Mouse (Mus musculus) MN1 (cell line): ENCODE results near the gene Rsad2.
"Not testable (repeated sequence)": the region's sequence is repeated elsewhere in the genome, so short reads cannot be mapped to it uniquely, and the experiment has no call there.

Source experiments
- DNase-seq: peaks from one replicate; pipeline ENCODE4 v3.0.0-alpha.2; 2016; ENCODE audit warnings: low spot score

Gene Rsad2

DNA sequence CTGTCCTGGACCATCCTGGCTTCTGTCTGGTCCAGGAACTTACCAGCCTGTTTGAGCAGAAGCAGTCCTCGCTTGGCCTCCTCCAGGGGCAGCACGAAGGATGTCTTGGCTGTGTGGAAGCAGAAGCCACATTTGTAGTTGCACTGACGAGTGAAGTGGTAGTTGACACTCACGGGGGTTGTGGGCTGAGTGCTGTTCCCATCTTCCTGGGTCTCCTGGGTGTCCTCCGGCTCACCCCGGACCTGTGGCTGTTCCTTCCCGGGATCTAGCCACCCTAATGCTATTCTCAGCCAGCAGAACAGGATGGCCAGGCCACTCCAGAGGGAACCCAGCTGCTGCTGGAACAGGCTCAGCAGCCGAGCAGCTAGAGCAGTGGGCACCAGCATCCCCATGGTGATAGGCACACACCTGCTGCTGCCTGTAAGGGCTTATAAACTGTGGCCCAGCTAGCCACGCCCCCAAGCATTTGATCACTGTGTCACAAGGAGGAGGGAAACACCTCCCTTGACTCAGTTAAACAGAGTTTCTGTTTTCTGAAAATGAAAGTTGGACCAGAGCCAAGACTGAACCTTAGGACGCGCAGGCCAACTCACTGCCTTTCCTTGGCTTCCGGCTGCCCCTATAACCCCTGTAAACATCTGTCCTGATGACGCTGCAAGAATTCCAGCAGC is at the start of gene Rsad2:
Rsad2 (minus strand) TSS at position 425 of the 671 bp plus-strand sequence.
- DNase-seq = peak; percentile 66

GRCm38 (mm10) chr12:26501042-26501441 is 44.8 kb upstream of the Rsad2 start:
- DNase-seq = no peak

- DNase-seq = no peak
Observed at GRCm38 (mm10) chr12:26489942-26490341, 33.7 kb upstream of the Rsad2 start.

DNA sequence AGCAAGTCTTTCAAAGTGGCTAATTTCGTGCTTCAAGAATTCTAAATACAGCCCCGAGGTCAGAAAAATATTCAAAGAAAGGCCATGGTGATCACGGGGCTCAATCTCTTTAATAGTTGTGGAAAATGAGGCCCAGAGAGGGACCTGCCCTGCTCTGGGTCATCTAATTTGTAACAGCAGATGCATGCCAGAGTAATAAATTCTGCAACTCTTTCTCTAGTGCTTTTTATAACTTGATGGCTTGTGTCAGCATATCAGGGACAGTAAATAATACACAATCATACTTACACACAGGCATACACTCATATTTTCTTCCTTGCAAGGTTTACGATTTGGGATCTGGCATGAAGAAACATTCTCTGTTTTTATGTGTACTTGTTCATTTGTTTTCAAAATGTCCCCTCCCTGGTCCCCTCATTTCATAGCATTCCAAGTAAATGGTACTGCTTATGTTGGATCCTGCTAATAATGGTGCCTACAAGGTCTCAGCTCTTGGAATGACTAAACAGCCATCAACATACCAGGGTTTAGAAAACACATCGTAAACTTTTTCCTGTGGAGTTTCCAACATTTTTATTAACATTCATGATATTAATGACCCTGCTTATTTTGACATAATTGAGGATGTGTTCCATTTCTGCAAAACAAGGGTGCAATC is 32.5 kb upstream of the Rsad2 start:
- DNase-seq = no peak

GRCm38 (mm10) chr12:26487874-26488616 is 31.8 kb upstream of the Rsad2 start:
- peak; percentile 58 for DNase-seq

- DNase-seq = not testable (repeated sequence)
Observed at GRCm38 (mm10) chr12:26485738-26486580, 29.7 kb upstream of the Rsad2 start.

DNA sequence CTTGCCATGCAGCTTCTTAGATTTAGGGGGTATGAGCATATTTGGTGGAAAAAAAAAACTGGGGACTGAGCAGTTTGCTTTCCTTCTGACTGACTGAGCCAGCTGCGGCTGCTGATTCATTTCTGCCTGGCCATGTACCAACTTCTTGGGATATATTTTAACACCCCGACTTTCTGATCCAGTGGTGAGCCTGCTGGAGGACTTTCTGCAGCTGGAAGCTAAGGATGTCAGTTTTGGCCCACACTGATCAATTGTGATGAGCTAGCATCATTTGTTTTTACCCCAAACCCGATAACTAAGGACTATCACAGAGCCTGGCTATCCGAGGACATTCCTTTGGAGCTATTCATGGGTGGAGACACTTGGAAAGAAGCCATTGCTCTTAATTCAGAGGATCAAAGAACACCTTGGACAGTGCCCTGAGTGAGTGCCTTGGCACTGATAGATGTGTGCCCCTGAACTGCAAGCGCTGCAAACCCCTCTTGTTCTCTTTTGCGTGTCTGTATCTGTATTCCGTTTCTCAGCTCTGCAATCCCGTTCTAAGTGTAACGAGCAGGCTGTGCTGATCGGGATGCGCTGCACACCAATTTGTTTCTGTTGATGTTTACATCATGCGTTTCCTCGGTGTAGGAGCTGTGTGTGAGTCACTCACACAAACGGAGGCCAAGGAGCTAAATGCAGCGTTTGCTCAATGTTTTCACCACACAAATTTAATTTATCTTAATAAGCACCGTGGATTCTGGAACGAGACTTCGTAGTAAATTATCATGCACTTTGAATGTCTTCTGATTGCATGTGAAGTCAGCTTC is 22.1 kb upstream of the Rsad2 start:
- peak; percentile 62 for DNase-seq

- DNase-seq = no peak
Observed at GRCm38 (mm10) chr12:26477198-26477597, 20.9 kb upstream of the Rsad2 start.

DNA sequence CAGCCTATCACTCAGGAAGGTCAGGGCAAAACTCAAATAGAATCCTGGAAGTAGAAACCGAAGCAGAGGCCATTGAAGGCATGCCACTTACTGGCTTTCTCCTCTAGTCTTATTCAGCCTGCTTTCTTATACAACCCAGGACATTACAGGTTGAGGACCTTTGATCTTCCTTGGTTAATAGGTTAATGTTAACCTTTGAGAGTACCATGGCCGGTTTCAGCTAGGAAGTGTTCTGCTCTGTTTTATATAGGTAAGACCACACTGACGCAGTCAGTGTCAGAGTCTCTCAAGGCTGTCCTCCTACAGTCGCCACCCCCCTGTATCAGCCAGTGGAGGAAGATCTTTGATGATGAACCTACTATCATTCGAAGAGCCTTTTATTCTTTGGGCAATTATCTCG is 17.5 kb upstream of the Rsad2 start:
- DNase-seq = no peak

DNA sequence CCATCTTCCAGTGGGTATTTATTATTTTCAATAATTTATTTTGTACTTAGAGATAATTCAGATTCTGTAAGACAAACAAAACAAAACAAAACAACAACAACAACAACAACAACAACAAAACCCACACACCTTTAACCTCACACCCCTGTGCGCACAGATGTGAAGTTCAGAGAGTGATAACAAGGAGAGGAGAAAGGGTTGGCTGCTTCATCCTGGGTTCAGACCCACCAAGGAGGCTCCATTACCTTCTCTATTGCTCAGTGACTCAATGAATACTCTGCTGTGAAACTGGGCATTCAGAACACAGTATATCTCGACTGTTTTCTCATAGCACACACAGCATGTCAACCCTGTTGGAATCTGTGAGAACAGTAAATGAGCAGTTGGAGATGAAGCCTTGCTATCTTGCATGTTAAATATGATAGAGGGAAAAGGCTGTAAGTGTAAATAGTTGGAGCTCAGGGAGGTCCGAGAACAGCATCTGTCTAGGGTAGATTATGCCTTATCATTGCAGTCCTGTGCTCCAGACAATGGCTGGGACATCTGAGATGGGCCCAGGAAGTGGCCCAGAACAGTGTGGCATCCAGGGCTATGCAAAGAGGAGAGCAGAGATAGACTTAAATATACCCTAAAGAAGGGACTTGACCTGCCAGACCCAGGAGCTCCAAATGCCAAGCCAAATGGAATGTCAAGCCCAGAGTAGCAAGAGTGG is 16.7 kb upstream of the Rsad2 start:
- DNase-seq = no peak

DNA sequence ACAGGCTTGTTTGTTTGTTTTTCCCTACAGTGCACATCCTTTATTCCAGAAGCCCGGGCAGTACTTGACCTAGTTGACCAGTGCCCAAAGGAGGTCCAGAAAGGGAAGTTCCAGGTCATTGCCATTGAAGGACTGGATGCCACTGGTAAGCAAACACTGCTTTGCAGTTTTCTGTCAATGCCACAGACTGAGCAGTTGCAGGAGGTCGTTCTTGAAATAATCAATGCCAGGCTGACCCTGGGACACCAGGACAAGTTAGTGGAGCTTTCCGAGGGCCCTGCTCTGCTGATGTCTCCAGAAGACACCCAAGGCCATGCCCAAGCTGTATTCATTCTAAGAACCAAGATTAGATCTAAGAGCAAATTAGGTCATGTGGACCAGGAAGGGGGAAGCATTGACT is 15.1 kb upstream of the Rsad2 start:
- DNase-seq = no peak

DNA sequence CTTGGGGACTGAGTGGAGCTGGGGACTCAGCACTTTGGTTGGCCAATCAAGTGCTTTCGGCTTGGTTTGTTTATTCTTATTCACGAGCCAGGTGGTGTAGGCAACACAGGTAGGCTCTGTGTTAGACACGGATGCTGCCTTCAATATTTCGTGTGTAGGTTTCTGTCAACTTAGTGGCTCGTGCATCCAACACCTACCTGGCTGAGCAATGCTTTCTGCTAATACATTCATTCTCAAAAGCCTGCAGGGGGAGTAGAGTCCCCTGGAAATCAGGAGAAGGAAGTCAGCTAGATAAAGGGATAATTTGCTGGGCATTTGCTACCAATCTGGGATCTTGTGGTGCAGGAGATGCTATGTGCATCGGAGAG is 13.8 kb upstream of the Rsad2 start:
- DNase-seq = peak; percentile 45

GRCm38 (mm10) chr12:26469098-26470041 is 13.1 kb upstream of the Rsad2 start, which contains the start of gene Cmpk2:
Cmpk2 (plus strand) TSS chr12:26469204.
- peak; percentile 77 for DNase-seq

- DNase-seq = no peak
Observed at GRCm38 (mm10) chr12:26465600-26465999, 9.3 kb upstream of the Rsad2 start.

GRCm38 (mm10) chr12:26460091-26460490 is 3.8 kb upstream of the Rsad2 start:
- no peak for DNase-seq

- DNase-seq = no peak
Observed at GRCm38 (mm10) chr12:26454682-26455081, 1.6 kb downstream of the Rsad2 start.

GRCm38 (mm10) chr12:26452951-26453350 is 3.3 kb downstream of the Rsad2 start:
- no peak for DNase-seq

- no peak for DNase-seq
Observed at GRCm38 (mm10) chr12:26451150-26451549, 5.1 kb downstream of the Rsad2 start.

DNA sequence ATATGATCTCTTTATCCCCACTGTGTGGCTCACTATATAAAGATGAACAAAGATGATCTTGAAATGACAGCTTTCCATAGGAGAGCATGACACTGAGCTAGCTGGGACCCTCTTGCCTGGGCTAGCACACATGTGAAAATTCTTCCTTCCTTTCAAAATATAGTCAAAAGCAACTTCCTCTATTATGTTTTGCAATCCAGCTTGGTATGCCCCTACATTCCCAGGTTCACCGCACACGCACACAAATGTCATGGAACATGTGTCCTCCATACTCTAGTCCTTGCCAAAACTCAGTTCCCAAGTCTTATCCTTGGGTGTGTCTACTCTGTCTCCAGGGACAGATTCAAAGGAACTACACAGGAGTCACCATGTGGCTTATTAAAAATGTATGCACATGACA is 6.8 kb downstream of the Rsad2 start:
- DNase-seq = no peak
